Mouse (Mus musculus) kidney, embryonic 14.5 days (tissue): ENCODE results near the gene Slc38a10. TPM values are rescaled to one million over a fixed set of nuclear protein-coding genes. Genes with fewer than 3 reads are reported as not detected.

Experiments used
- ATAC-seq: fragments of 200-750 bp; cut with Nextera tagmentation; 2 replicates; pipeline ENCODE4 v1.8.0; 2017; ENCODE audit warnings: moderate number of reproducible peaks, mild to moderate bottlenecking, moderate TSS enrichment, moderate library complexity; ENCODE audit not compliant: low FRiP score, low TSS enrichment
- H3K27ac ChIP-seq: fragments of 300-500 bp; sonication (generic); 2 replicates; pipeline ENCODE4 v1.5.1; 2014; ENCODE audit warnings: low read depth, mild to moderate bottlenecking, low read length, moderate library complexity, mixed read lengths
- H3K27me3 ChIP-seq: fragments of 300-500 bp; sonication (generic); 2 replicates; pipeline ENCODE4 v1.6.1; 2014; ENCODE audit warnings: mild to moderate bottlenecking, low read length; ENCODE audit not compliant: control insufficient read depth, insufficient read depth
- H3K36me3 ChIP-seq: fragments of 300-500 bp; sonication (generic); 2 replicates; pipeline ENCODE4 v1.6.1; 2014; ENCODE audit warnings: low read length, mixed read lengths; ENCODE audit not compliant: control insufficient read depth, insufficient read depth
- H3K4me1 ChIP-seq: fragments of 300-500 bp; sonication (generic); 2 replicates; pipeline ENCODE4 v1.6.1; 2014; ENCODE audit warnings: low read length, mixed read lengths; ENCODE audit not compliant: control insufficient read depth, insufficient read depth
- H3K4me2 ChIP-seq: fragments of 300-500 bp; sonication (generic); replicated peaks from 2 replicates; pipeline ENCODE4 v1.6.1; 2014; ENCODE audit warnings: low read depth, mild to moderate bottlenecking, low read length
- H3K4me3 ChIP-seq: fragments of 300-500 bp; sonication (generic); 2 replicates; pipeline ENCODE4 v1.5.1; 2014; ENCODE audit warnings: mild to moderate bottlenecking, low read length
- H3K9ac ChIP-seq: fragments of 300-500 bp; sonication (generic); 2 replicates; pipeline ENCODE4 v1.6.1; 2014; ENCODE audit warnings: low read depth, mild to moderate bottlenecking, low read length, moderate library complexity
- H3K9me3 ChIP-seq: fragments of 300-500 bp; sonication (generic); 2 replicates; pipeline ENCODE4 v1.6.1; 2016; ENCODE audit warnings: low read length; ENCODE audit not compliant: control insufficient read depth
- WGBS: fragments of 180-500 bp; shearing (Covaris S2); extraction: QIAGEN DNeasy Blood & Tissue Kit; methylation state at CpG from one replicate; pipeline ENCODE4 v1.1.7; 2014; 5-methylcytosine and 5-hydroxymethylcytosine counted together
- polyA plus RNA-seq: library from polyadenylated mRNA; unstranded; fragments of >200 nt; fragmentation: Nextera tagmentation; extraction: Ambion mirVana; gene quantifications from 2 replicates; pipeline ENCODE4 v1.2.1, GENCODE M21; 2014

Gene Slc38a10
- polyA plus RNA-seq = 81.2 and 89.0 TPM in 2 replicates

DNA sequence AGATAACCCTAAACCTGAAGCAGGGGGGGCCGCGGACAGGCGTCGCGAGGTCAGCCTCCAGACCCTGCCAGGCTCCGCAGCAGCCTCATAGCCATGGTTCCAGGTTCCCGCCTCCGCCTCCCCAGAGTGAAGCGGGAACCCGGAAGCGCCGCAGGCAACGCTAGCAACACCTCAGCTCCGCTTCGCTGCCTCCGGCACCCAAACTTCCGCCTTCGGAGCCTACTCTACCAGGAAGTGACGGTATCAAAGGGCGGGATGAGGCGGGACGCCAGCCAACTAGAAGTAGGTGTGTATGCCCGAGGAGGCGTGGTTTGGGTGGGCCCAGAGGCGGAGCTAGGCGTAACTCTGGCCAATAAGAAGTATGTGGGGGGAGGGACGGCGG lies at the start of gene Slc38a10:
Slc38a10 (minus strand) TSS at position 234 of the 382 bp plus-strand sequence.
- H3K4me1 ChIP-seq = peaks cover 17% of the 10 kb centered on the region
- H3K27me3 ChIP-seq = no peaks in the 10 kb centered on the region
- peak within 1 kb of the TSS; percentile 55 for H3K4me2 ChIP-seq
- H3K9ac ChIP-seq = peak within 1 kb of the TSS; percentile 77
- H3K27ac ChIP-seq = peak within 1 kb of the TSS; percentile 38; the same call in 1 of the 2 replicates
- no peaks in the 10 kb centered on the region for H3K9me3 ChIP-seq
- H3K4me3 ChIP-seq = peak within 1 kb of the TSS; percentile 84
- WGBS = under 1% methylated on average over 28 of the region's 28 CpGs
- H3K36me3 ChIP-seq = no peaks in the 10 kb centered on the region; the same call in 1 of the 2 replicates
- peak; percentile 95 for ATAC-seq

DNA sequence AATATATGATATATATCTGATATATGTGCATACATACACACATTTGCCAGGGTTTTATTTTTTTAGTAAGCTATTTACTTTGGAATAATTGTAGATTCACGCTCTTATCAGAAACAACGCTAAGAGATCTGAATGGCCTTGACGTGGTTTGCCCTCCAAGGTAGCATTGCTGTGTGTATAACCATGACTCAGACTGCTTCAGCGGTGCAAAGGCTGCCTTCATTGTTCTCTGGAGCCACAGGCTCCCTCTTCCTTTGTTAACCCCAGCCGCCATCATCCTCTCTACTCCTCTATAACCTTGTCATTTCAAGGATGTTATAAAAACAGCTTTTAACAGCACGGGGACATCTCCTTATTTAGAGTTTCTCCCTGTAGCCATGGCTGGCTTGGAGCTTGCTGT lies 49.5 kb upstream of the Slc38a10 start:
- WGBS = 75% methylated on average over 6 of the region's 6 CpGs

DNA sequence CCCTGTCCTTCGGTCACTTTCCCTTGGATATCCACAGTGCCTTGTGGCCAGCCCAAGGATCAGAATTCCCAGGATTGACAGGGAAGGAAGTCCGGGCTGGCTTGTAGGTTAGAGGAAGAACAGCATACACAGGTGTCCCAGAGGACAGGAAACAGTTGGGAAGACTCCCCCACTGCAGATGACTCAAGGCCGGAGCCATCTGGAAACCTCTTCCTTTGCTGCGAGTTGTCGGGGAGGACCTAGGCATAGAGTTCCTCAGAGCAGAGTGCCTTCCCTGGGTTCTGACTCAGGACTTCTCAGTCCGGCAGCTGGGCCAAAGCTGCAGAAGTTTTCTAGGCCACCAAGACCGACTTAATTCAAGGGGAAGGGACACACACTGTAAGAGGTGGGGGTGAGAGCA lies 48.6 kb upstream of the Slc38a10 start:
- no peaks in the 10 kb centered on the region for H3K9me3 ChIP-seq
- no peak overlapping the region for H3K4me3 ChIP-seq
- no peak overlapping the region for H3K9ac ChIP-seq
- peak; percentile 41; the same call in 1 of the 2 replicates for ATAC-seq
- H3K27ac ChIP-seq = no peak overlapping the region; the same call in 1 of the 2 replicates
- no peaks in the 10 kb centered on the region for H3K36me3 ChIP-seq
- H3K27me3 ChIP-seq = no peaks in the 10 kb centered on the region
- H3K4me1 ChIP-seq = peaks cover 13% of the 10 kb centered on the region
- H3K4me2 ChIP-seq = no peak overlapping the region
- 52% methylated on average over 7 of the region's 7 CpGs for WGBS

More for the DNA sequence above, 49.5 kb upstream of the Slc38a10 start:
- H3K4me3 ChIP-seq = no peak overlapping the region
- no peak overlapping the region for H3K9ac ChIP-seq
- no peaks in the 10 kb centered on the region for H3K27me3 ChIP-seq
- H3K4me1 ChIP-seq = peaks cover 13% of the 10 kb centered on the region
- no peak for ATAC-seq
- no peaks in the 10 kb centered on the region for H3K9me3 ChIP-seq
- H3K36me3 ChIP-seq = no peaks in the 10 kb centered on the region
- H3K4me2 ChIP-seq = no peak overlapping the region
- no peak overlapping the region for H3K27ac ChIP-seq

DNA sequence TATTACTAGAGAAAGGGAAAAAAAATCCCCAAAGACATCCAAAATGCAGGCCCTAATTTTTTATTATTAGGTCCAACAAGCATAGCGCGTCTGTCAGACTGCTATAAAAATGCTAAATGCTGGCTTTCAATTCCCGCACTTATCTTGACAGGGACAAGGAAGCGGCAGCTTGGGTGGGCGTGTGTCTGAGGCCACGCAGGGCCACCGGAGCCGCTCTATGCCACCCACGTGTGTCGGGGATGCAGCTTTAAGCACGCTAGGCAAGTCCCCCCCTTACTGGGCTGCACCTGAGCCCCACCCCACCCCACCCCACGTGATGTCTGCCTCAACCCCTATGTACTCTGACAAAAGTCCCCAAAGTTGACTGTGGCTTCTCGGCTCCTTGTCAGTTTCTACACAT lies 47.7 kb upstream of the Slc38a10 start:
- no peaks in the 10 kb centered on the region for H3K27me3 ChIP-seq
- ATAC-seq = peak; percentile 58; the same call in 1 of the 2 replicates
- no peaks in the 10 kb centered on the region for H3K9me3 ChIP-seq
- H3K4me1 ChIP-seq = peaks cover 13% of the 10 kb centered on the region
- H3K36me3 ChIP-seq = no peaks in the 10 kb centered on the region
- H3K4me3 ChIP-seq = no peak overlapping the region
- 14% methylated on average over 13 of the region's 13 CpGs for WGBS
- no peak overlapping the region for H3K27ac ChIP-seq
- H3K9ac ChIP-seq = no peak overlapping the region
- no peak overlapping the region for H3K4me2 ChIP-seq

GRCm38 (mm10) chr11:120190526-120191412 lies 39.6 kb upstream of the Slc38a10 start:
- peak overlapping the region; percentile 99 for H3K27ac ChIP-seq
- H3K4me2 ChIP-seq = peak overlapping the region; percentile 92
- H3K9me3 ChIP-seq = no peaks in the 10 kb centered on the region
- no peak for ATAC-seq
- peaks cover 2% of the 10 kb centered on the region; the same call in 1 of the 2 replicates for H3K36me3 ChIP-seq
- no peaks in the 10 kb centered on the region for H3K27me3 ChIP-seq
- peak overlapping the region; percentile 99 for H3K9ac ChIP-seq
- peaks cover 27% of the 10 kb centered on the region for H3K4me1 ChIP-seq
- peak overlapping the region; percentile 96 for H3K4me3 ChIP-seq
- 22% methylated on average over 14 of the region's 14 CpGs for WGBS

DNA sequence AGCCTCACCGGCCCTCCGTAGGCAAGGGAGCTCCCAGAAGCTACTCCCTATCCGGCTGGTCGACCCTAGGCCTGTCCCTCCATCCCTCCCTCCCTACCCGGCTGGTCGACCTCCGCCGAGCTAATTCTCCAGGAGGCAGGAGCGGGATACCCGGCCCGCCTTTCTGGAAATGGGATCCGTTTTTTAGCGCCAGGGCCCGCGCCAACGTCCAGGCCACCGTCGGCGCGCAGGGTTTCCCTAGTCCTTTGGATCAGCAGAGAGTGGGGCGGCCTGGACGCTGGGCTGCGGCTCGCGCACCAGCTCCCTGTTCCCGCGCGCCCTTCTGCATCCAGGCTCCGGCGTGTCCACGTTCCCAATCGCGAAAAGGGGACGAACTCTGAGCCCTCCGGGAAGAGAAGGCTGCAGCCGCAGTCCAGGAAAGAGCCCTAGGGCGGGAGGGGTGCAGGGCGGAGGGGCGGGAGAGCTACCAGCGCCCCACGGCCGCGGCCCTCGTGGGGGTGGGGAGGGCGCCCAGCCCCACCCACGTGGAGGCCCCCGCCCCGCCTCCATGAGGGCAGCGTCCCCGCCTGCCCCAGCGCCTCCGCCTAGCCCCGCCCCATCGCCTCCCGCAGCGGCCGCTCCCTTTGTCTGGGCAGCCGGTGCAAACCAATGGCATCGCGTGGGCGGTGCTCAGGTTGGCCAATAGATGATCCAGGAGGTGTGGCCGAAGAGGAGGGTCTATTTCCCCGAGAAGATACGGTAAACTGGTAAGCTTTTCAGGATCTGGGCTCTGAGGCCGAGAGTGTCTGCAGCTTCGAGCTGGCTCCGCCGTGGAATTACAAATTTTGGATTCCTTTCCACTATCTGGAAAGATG lies 38.5 kb upstream of the Slc38a10 start:
- under 1% methylated on average over 67 of the region's 68 CpGs for WGBS
- Histone ChIP-seq H3K4me2 (peak overlapping the region; percentile 92), H3K9ac (peak overlapping the region; percentile 99), H3K27me3 (no peaks in the 10 kb centered on the region), H3K36me3 (peaks cover 2% of the 10 kb centered on the region; the same call in 1 of the 2 replicates), H3K4me3 (peak overlapping the region; percentile 96), H3K27ac (peak overlapping the region; percentile 99), H3K4me1 (peaks cover 38% of the 10 kb centered on the region), H3K9me3 (no peaks in the 10 kb centered on the region)
- peak; percentile 92 for ATAC-seq

GRCm38 (mm10) chr11:120188481-120189441 lies 37.6 kb upstream of the Slc38a10 start:
- H3K9ac ChIP-seq = peak overlapping the region; percentile 99
- H3K4me1 ChIP-seq = peaks cover 47% of the 10 kb centered on the region
- no peak for ATAC-seq
- peak overlapping the region; percentile 96 for H3K4me3 ChIP-seq
- peak overlapping the region; percentile 92 for H3K4me2 ChIP-seq
- H3K27me3 ChIP-seq = no peaks in the 10 kb centered on the region
- under 1% methylated on average over 41 of the region's 41 CpGs for WGBS
- H3K9me3 ChIP-seq = no peaks in the 10 kb centered on the region
- peaks cover 2% of the 10 kb centered on the region; the same call in 1 of the 2 replicates for H3K36me3 ChIP-seq
- peak overlapping the region; percentile 99 for H3K27ac ChIP-seq

DNA sequence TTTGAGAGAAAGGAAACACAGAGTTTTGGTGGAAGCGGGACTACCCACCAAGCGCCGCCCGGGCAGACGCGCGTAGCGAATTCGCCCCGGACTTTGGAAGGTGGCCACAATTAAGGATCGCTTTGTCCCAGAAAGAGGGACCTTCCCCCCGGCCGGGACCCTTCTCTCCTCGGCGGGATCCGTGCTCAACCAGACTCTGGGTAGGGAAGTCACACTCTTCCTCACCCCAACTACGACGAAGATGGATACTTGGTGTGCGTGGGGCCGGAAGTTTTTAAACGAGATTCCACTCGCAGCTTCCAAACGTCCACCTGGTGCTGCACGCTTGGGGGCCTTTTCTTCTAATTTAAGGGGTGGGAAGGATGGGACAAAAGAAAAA lies 36.9 kb upstream of the Slc38a10 start:
- Histone ChIP-seq H3K9ac (peak overlapping the region; percentile 99), H3K4me1 (peaks cover 54% of the 10 kb centered on the region), H3K4me2 (peak overlapping the region; percentile 92), H3K27ac (peak overlapping the region; percentile 99), H3K36me3 (peaks cover 2% of the 10 kb centered on the region; the same call in 1 of the 2 replicates), H3K9me3 (no peaks in the 10 kb centered on the region), H3K27me3 (no peaks in the 10 kb centered on the region), H3K4me3 (peak overlapping the region; percentile 96)
- no peak for ATAC-seq
- under 1% methylated on average over 24 of the region's 24 CpGs for WGBS
